Mouse (Mus musculus) testis, adult 2 months (tissue): ENCODE results near the gene Csrnp3.

Experiments
- CTCF ChIP-seq: fragments of 200-500 bp; IDR thresholded peaks from 2 replicates; pipeline ENCODE4 v1.5.1; 2012; ENCODE audit warnings: low read depth, mild to moderate bottlenecking, inconsistent platforms, low read length, moderate library complexity; ENCODE audit not compliant: control insufficient read depth, insufficient read depth, insufficient replicate concordance
- POLR2A ChIP-seq: fragments of 200-500 bp; IDR thresholded peaks from 2 replicates; pipeline ENCODE4 v1.6.1; 2012; ENCODE audit warnings: low read depth, mild to moderate bottlenecking, inconsistent platforms, low read length, moderate library complexity; ENCODE audit not compliant: control insufficient read depth

DNA sequence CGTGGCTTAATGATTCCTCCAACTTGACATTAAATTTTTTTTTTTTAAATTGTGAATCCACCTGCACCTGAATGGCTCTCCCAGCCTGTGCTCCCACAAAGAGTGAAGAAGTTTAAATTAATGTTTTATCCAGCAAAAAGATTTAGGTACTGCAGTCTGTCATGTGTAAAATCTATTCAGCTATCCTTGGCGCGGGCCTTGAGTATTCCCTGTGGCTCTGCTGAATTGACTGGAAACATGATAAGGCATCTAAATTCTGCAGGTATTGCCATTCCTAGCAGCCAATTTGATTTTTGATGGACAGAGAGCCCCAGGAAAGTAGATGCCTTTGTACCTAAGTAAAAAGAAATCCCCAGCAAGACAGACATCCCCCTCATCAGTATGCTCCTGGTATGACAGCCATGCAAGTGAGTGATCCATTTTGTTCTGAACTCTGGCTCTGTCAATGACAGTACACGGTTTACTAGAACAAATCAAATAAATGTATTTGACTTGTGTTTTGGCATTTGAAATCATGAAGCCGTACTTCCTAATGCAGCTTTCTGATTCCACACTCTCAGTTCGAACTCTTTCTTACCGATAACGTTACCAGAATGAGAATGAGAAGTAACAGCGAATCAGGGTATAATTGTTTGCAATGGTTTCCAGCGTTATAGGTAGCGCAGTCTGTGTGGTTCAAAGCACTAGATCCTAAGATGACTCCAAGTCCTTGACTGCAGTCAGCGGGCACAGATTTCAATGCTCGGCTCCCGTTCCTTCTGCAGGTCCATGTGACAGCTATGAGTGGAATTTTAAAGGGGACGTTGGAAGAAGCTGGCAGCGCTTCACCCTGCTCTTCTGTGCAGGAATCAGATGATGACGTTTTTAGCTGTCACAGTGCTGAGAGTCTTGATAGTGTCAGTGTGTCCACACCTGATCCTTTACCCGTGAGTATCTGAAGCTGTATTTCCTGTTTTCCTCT lies 14.5 kb downstream of the Csrnp3 start:
- TF ChIP-seq CTCF, result no peak
- TF ChIP-seq POLR2A, result no peak
